Mouse (Mus musculus) liver, embryonic 16.5 days (tissue): ENCODE measurements around the gene Ptrh2. TPM values are rescaled to one million over a fixed set of nuclear protein-coding genes. Genes with fewer than 3 reads are reported as not detected.
A peak's percentile ranks its signal among the peaks of the same experiment; 100 is the strongest.

ENCODE experiments used
- ATAC-seq: fragments of 200-750 bp; cut with Nextera tagmentation; 2 replicates; pipeline ENCODE4 v1.8.0; 2017; ENCODE audit warnings: low read depth, mild to moderate bottlenecking, moderate number of reproducible peaks, moderate library complexity
- H3K27ac ChIP-seq: fragments of 300-500 bp; sonication (generic); 2 replicates; pipeline ENCODE4 v1.5.1; 2014; ENCODE audit warnings: mild to moderate bottlenecking, low read length
- H3K27me3 ChIP-seq: fragments of 300-500 bp; sonication (generic); 2 replicates; pipeline ENCODE4 v1.6.1; 2014; ENCODE audit warnings: low read depth, low read length, mixed read lengths; ENCODE audit not compliant: control insufficient read depth, insufficient read depth
- H3K36me3 ChIP-seq: fragments of 300-500 bp; sonication (generic); 2 replicates; pipeline ENCODE4 v1.6.1; 2014; ENCODE audit warnings: mild to moderate bottlenecking; ENCODE audit not compliant: control insufficient read depth, insufficient read depth
- H3K4me1 ChIP-seq: fragments of 300-500 bp; sonication (generic); 2 replicates; pipeline ENCODE4 v1.6.1; 2014; ENCODE audit warnings: low read depth, low read length, mixed read lengths; ENCODE audit not compliant: control insufficient read depth
- H3K4me2 ChIP-seq: fragments of 300-500 bp; sonication (generic); 2 replicates; pipeline ENCODE4 v1.6.1; 2014; ENCODE audit warnings: low read depth, low read length, mixed read lengths
- H3K4me3 ChIP-seq: fragments of 300-500 bp; sonication (generic); 2 replicates; pipeline ENCODE4 v1.5.1; 2014; ENCODE audit warnings: low read depth, mild to moderate bottlenecking, low read length
- H3K9ac ChIP-seq: fragments of 300-500 bp; sonication (generic); 2 replicates; pipeline ENCODE4 v1.6.1; 2014; ENCODE audit warnings: low read depth, low read length
- H3K9me3 ChIP-seq: fragments of 300-500 bp; sonication (generic); replicated peaks from 2 replicates; pipeline ENCODE4 v1.6.1; 2016; ENCODE audit warnings: low read length; ENCODE audit not compliant: control insufficient read depth
- WGBS: fragments of 180-500 bp; shearing (Covaris S2); extraction: QIAGEN DNeasy Blood & Tissue Kit; methylation state at CpG from one replicate; pipeline ENCODE4 v1.1.7; 2014; ENCODE audit not compliant: insufficient replicate concordance; 5-methylcytosine and 5-hydroxymethylcytosine counted together
- polyA plus RNA-seq: library from polyadenylated mRNA; unstranded; fragments of >200 nt; fragmentation: Nextera tagmentation; extraction: Ambion mirVana; gene quantifications from 2 replicates; pipeline ENCODE4 v1.2.1, GENCODE M21; 2015

Gene Ptrh2
- polyA plus RNA-seq, 1 experiment from 2014 or later: 13.3 TPM

DNA sequence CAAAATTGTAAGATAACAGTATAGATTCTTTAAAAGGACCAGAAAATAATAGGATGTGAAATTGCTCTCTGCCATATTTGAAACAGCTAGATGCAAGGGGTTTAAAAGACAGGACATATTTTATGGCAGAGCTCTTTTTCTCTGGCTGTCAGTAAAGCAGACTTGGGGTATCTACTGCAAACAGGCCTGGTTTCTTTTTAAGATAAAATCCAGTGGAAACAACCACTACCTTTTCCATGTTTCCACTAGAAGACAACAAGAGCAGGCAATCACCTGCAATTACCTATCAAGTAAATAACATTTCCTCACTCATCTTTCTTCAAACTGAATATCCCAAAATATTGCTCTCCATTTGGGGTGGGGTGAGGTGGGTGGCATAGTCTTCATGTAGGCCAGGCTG lies 19.8 kb upstream of the Ptrh2 start:
- H3K4me3 ChIP-seq: peak overlapping the region; percentile 10; the same call in 1 of the 2 replicates
- H3K36me3 ChIP-seq: peaks cover 12% of the 10 kb centered on the region
- H3K4me1 ChIP-seq: peaks cover 43% of the 10 kb centered on the region
- peak overlapping the region; percentile 99 for H3K27ac ChIP-seq
- no peaks in the 10 kb centered on the region for H3K27me3 ChIP-seq
- peak overlapping the region; percentile 48; the same call in 1 of the 2 replicates for H3K9ac ChIP-seq
- no peaks in the 10 kb centered on the region for H3K9me3 ChIP-seq
- peak; percentile 55 for ATAC-seq
- H3K4me2 ChIP-seq: peak overlapping the region; percentile 62

DNA sequence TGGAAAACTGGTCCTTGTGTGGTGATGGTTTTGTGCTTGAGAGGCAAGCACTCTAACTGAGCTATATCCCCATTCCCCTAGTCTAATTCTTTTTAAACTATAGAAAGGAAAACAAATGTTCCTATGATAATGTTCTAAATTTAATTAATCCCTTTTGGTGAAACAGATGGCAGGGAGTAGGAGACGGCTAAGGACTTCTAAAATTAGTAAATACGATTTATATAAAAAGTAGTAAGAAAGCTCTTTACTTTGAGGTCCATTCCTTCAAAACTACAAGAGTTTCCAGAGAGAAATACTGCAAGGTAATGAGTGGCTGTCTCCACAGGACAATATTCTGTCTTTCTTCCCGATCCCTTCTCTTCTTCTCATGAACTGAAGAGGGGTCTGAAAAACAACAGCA lies 19.4 kb upstream of the Ptrh2 start:
- Histone ChIP-seq H3K4me2 (peak overlapping the region; percentile 62), H3K9me3 (no peaks in the 10 kb centered on the region), H3K4me1 (peaks cover 46% of the 10 kb centered on the region), H3K27me3 (no peaks in the 10 kb centered on the region), H3K9ac (peak overlapping the region; percentile 48; the same call in 1 of the 2 replicates), H3K36me3 (peaks cover 12% of the 10 kb centered on the region), H3K27ac (peak overlapping the region; percentile 99), H3K4me3 (peak overlapping the region; percentile 10; the same call in 1 of the 2 replicates)
- 79% methylated on average over 3 of the region's 3 CpGs for WGBS
- ATAC-seq: no peak

DNA sequence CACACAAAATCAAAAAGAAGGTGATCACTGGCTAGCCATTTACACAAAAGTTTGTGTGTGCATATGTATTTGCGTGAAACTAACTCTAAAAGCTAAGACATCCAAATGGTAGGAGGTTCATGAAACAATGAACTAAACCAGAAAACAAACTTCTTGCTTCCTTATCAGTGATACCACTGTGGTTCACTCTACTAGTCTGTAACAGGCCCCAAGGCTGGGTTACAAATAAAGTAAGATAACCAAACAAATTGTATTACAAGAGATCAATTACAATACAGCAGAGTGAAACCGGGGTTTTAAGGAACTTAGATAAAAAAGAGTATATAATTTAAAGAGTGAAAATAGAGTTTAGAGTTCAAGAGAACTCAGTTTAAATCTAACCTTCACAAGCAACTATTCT lies 16.2 kb upstream of the Ptrh2 start:
- Histone ChIP-seq H3K4me2 (no peak overlapping the region), H3K9ac (no peak overlapping the region), H3K36me3 (no peaks in the 10 kb centered on the region), H3K4me1 (peaks cover 47% of the 10 kb centered on the region), H3K27ac (peak overlapping the region; percentile 79), H3K9me3 (no peaks in the 10 kb centered on the region), H3K4me3 (no peak overlapping the region), H3K27me3 (no peaks in the 10 kb centered on the region)
- no peak for ATAC-seq
- 36% methylated on average over 2 of the region's 2 CpGs for WGBS

DNA sequence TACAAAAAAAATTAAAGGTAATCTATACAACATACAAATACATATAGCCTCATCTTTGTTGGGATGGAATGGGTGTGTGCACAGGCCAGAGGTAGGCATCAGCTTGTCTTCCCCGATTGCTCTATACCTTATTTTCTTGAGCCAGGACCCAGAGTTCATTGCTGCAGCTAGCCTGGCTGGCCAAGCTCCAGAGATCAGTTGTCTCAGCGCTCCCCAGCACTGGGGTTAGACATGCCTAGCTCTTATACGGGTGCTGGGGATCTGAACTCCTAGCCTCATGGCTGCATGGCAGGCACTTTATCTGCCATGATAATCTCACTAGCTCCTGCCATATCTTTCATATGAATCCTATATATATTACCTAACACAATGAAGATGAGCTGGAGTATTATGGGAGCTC lies 15.6 kb upstream of the Ptrh2 start:
- peaks cover 45% of the 10 kb centered on the region for H3K4me1 ChIP-seq
- H3K27ac ChIP-seq: peak overlapping the region; percentile 78
- H3K4me2 ChIP-seq: no peak overlapping the region
- no peaks in the 10 kb centered on the region for H3K27me3 ChIP-seq
- H3K4me3 ChIP-seq: no peak overlapping the region
- no peaks in the 10 kb centered on the region for H3K9me3 ChIP-seq
- ATAC-seq: no peak
- no peaks in the 10 kb centered on the region for H3K36me3 ChIP-seq
- no peak overlapping the region for H3K9ac ChIP-seq
- WGBS: 51% methylated on average over 3 of the region's 3 CpGs

DNA sequence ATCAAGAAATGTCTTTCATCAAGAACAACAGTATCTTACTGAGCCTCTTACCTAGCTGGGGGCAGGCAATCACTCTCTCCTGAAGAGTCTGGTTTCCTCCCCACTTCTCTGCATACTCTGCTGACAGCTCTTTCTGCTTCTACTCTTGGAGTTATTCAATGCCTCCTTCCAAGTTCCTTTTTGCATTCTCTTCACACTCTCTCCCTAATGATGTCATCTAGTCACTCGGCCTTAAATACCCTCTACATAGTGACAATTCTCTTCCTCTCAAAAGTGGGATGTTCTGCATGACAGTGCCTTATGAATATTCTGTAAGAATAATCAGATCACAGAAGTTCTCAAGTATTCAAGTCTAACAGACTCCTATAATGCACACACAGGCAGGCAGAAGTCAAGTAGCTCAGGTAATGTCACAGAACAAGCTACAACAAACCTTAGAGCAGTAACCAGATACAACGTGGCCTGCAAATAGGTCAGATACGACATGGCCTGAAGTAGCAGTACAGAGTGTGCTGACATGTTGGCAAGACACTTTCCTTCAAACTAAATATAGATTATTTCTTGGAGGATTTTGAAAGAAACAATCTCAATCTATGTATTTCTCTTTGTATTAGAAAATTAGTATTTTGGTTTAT lies 12.6 kb upstream of the Ptrh2 start:
- Histone ChIP-seq H3K27ac (peak overlapping the region; percentile 8; the same call in 1 of the 2 replicates), H3K4me3 (no peak overlapping the region), H3K9ac (no peak overlapping the region), H3K27me3 (no peaks in the 10 kb centered on the region), H3K36me3 (no peaks in the 10 kb centered on the region), H3K4me2 (no peak overlapping the region), H3K4me1 (peaks cover 43% of the 10 kb centered on the region), H3K9me3 (no peaks in the 10 kb centered on the region)
- WGBS: 59% methylated on average over 3 of the region's 3 CpGs
- no peak for ATAC-seq

DNA sequence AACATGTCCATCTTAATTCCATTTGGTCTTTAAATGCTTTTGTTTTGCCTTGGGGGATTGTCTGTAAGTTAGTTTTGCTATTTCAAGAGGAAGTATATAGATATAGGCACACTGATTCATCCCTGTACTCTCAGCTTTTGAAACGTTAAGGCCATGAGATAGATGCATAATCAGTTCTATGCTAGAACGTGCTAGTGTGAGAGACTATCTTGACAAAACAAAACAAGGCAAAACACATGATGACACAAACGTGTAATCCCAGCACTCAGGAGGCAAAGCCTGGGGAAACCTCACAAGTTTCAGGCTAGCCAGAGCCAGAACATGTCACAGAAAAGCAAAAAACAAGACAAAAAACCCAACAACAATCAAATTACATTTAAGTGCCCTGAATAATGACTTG lies 11.0 kb upstream of the Ptrh2 start:
- no peak for ATAC-seq
- no peaks in the 10 kb centered on the region for H3K27me3 ChIP-seq
- H3K4me2 ChIP-seq: no peak overlapping the region
- H3K36me3 ChIP-seq: no peaks in the 10 kb centered on the region
- H3K4me1 ChIP-seq: peaks cover 39% of the 10 kb centered on the region
- H3K27ac ChIP-seq: no peak overlapping the region
- H3K9ac ChIP-seq: no peak overlapping the region
- no peaks in the 10 kb centered on the region for H3K9me3 ChIP-seq
- WGBS: 41% methylated on average over 3 of the region's 3 CpGs
- no peak overlapping the region for H3K4me3 ChIP-seq

DNA sequence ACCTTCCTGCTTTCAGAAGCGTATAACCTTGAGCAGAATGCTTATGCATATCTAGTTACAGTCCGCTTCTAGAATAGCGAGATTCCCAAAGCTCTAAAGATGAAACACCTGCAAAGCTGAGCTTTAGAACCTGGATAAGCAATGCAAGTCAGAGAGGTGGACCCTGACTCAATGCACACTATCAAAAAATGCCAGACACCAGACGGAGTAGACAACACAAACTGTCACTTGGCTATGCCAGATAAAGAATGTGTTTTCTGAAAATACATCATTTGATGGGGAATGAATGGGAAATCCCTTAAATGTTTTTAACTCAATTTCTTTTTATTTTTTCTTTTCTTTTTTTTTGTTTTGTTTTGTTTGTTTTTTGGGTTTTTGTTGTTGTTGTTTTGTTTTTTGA lies 8.3 kb upstream of the Ptrh2 start:
- peak; percentile 76 for ATAC-seq
- H3K4me2 ChIP-seq: no peak overlapping the region
- peak overlapping the region; percentile 57; the same call in 1 of the 2 replicates for H3K27ac ChIP-seq
- no peaks in the 10 kb centered on the region for H3K9me3 ChIP-seq
- H3K9ac ChIP-seq: no peak overlapping the region
- no peaks in the 10 kb centered on the region for H3K36me3 ChIP-seq
- H3K4me1 ChIP-seq: peaks cover 38% of the 10 kb centered on the region
- 45% methylated on average over 4 of the region's 4 CpGs for WGBS
- no peak overlapping the region for H3K4me3 ChIP-seq
- no peaks in the 10 kb centered on the region for H3K27me3 ChIP-seq

GRCm38 (mm10) chr11:86678957-86679356 lies 4.8 kb upstream of the Ptrh2 start:
- no peak for ATAC-seq
- Histone ChIP-seq H3K9me3 (no peaks in the 10 kb centered on the region), H3K4me1 (peaks cover 48% of the 10 kb centered on the region), H3K9ac (no peak overlapping the region), H3K27me3 (no peaks in the 10 kb centered on the region), H3K4me2 (no peak overlapping the region), H3K36me3 (no peaks in the 10 kb centered on the region), H3K4me3 (no peak overlapping the region), H3K27ac (no peak overlapping the region)
- 67% methylated on average over 5 of the region's 5 CpGs for WGBS

- Histone ChIP-seq H3K4me2 (no peak overlapping the region), H3K36me3 (no peaks in the 10 kb centered on the region), H3K27ac (no peak overlapping the region), H3K9ac (no peak overlapping the region), H3K27me3 (no peaks in the 10 kb centered on the region), H3K4me1 (peaks cover 50% of the 10 kb centered on the region), H3K9me3 (no peaks in the 10 kb centered on the region), H3K4me3 (no peak overlapping the region)
- ATAC-seq: no peak
- WGBS: 91% methylated on average over 3 of the region's 3 CpGs
Measured at GRCm38 (mm10) chr11:86680729-86681128, 3.1 kb upstream of the Ptrh2 start.
